Mouse (Mus musculus) CH12.LX (cell line): ENCODE results near the gene Btbd9. TPM values are rescaled to one million over a fixed set of nuclear protein-coding genes. Genes with fewer than 3 reads are reported as not detected.

Source experiments
- DNase-seq: peaks from one replicate; pipeline ENCODE4 v3.0.0-alpha.2; 2013; ENCODE audit errors: extremely low read depth
- H3K27ac ChIP-seq: 2 replicates; pipeline ENCODE4 v1.5.1; 2012; ENCODE audit warnings: low read depth, mild to moderate bottlenecking, control low read depth, moderate library complexity; ENCODE audit not compliant: insufficient read depth
- H3K27me3 ChIP-seq: replicated peaks from 2 replicates; pipeline ENCODE3; 2012; ENCODE audit warnings: inconsistent platforms
- H3K36me3 ChIP-seq, 2 experiments: replicated peaks in 1 of 2; 2 replicates each; pipeline versions ENCODE3 to v1.6.1; 2012; ENCODE audit warnings: inconsistent platforms in 1 of 2, low read length in 1 of 2, mild to moderate bottlenecking in 1 of 2, mixed read lengths in 1 of 2, moderate library complexity in 1 of 2; ENCODE audit not compliant: control insufficient read depth in 1 of 2, insufficient read depth in 1 of 2
- H3K4me1 ChIP-seq, 2 experiments: 2 replicates each; pipeline ENCODE4 v1.6.1; 2012; ENCODE audit warnings: inconsistent platforms in 1 of 2, moderate library complexity in 1 of 2; ENCODE audit not compliant: insufficient read depth in 2 of 2, control insufficient read depth in 1 of 2
- H3K4me2 ChIP-seq: 2 replicates; pipeline ENCODE4 v1.6.1; 2012; ENCODE audit warnings: low read depth, mild to moderate bottlenecking, control low read depth; ENCODE audit not compliant: poor library complexity, insufficient read depth, severe bottlenecking
- H3K4me3 ChIP-seq, 3 experiments: fragments of 150-350 bp in 1 of 3; sonication (generic) in 1 of 3; replicated peaks in 1 of 3; 2 replicates each; pipeline versions ENCODE3 to v1.5.1; 2011 to 2012; ENCODE audit warnings: low read depth in 2 of 3, low read length in 2 of 3, mild to moderate bottlenecking in 2 of 3, moderate library complexity in 2 of 3, control low read depth in 1 of 3, improper control_type of control experiment in 1 of 3, inconsistent platforms in 1 of 3, mixed read lengths in 1 of 3; ENCODE audit not compliant: poor library complexity in 1 of 3
- H3K79me2 ChIP-seq: replicated peaks from 2 replicates; pipeline ENCODE4 v1.6.1; 2012; ENCODE audit warnings: mild to moderate bottlenecking, moderate library complexity; ENCODE audit not compliant: control insufficient read depth, poor library complexity, insufficient read depth, severe bottlenecking; ENCODE audit errors: extremely low read depth
- H3K9ac ChIP-seq: 2 replicates; pipeline ENCODE4 v1.6.1; 2012; ENCODE audit warnings: low read depth, mild to moderate bottlenecking, control low read depth, moderate library complexity; ENCODE audit not compliant: insufficient read depth
- H3K9me3 ChIP-seq: replicated peaks from 2 replicates; pipeline ENCODE3; 2012; ENCODE audit warnings: low read length, inconsistent platforms, mixed read lengths
- BHLHE40 ChIP-seq: IDR thresholded peaks from 2 replicates; pipeline ENCODE4 v1.6.1; 2011; ENCODE audit warnings: mild to moderate bottlenecking, low read depth, low read length, improper control_type of control experiment
- CHD2 ChIP-seq: IDR thresholded peaks from 2 replicates; pipeline ENCODE4 v1.6.1; 2011; ENCODE audit warnings: low read length, improper control_type of control experiment
- ELF1 ChIP-seq: IDR thresholded peaks from 2 replicates; pipeline ENCODE4 v1.6.1; 2014; ENCODE audit warnings: low read depth, mild to moderate bottlenecking, inconsistent platforms, low read length, improper control_type of control experiment
- EP300 ChIP-seq: IDR thresholded peaks from 2 replicates; pipeline ENCODE4 v1.6.1; 2011; ENCODE audit warnings: low read length, improper control_type of control experiment
- ETS1 ChIP-seq: conservative IDR thresholded peaks from 2 replicates; pipeline ENCODE4 v1.6.1; 2012; ENCODE audit warnings: low read depth, mild to moderate bottlenecking, inconsistent platforms, low read length, improper control_type of control experiment, moderate library complexity
- GABPA ChIP-seq: IDR thresholded peaks from 2 replicates; pipeline ENCODE4 v1.6.1; 2012; ENCODE audit warnings: low read depth, low read length, improper control_type of control experiment, inconsistent platforms; ENCODE audit not compliant: insufficient replicate concordance
- HCFC1 ChIP-seq: IDR thresholded peaks from 2 replicates; pipeline ENCODE4 v1.6.1; 2012; ENCODE audit warnings: low read depth, mild to moderate bottlenecking, inconsistent platforms, low read length, improper control_type of control experiment
- KAT2A ChIP-seq: IDR thresholded peaks from 2 replicates; pipeline ENCODE4 v1.6.1; 2012; ENCODE audit warnings: low read length, improper control_type of control experiment, inconsistent platforms; ENCODE audit not compliant: insufficient replicate concordance
- MAX ChIP-seq: IDR thresholded peaks from 2 replicates; pipeline ENCODE4 v1.6.1; 2011; ENCODE audit warnings: low read length, improper control_type of control experiment
- MXI1 ChIP-seq: IDR thresholded peaks from 2 replicates; pipeline ENCODE4 v1.6.1; 2011; ENCODE audit warnings: mild to moderate bottlenecking, low read depth, low read length, improper control_type of control experiment
- MYC ChIP-seq: IDR thresholded peaks from 2 replicates; pipeline ENCODE4 v1.6.1; 2011; ENCODE audit warnings: low read depth, mild to moderate bottlenecking, improper control_type of control experiment, low read length
- PAX5 ChIP-seq: IDR thresholded peaks from 2 replicates; pipeline ENCODE4 v1.6.1; 2012; ENCODE audit warnings: low read length, inconsistent platforms, mixed read lengths
- UBTF ChIP-seq: IDR thresholded peaks from 2 replicates; pipeline ENCODE4 v1.6.1; 2012; ENCODE audit warnings: low read depth, mild to moderate bottlenecking, inconsistent platforms, low read length, improper control_type of control experiment, moderate library complexity
- ZC3H11A ChIP-seq: IDR thresholded peaks from 2 replicates; pipeline ENCODE4 v1.6.1; 2012; ENCODE audit warnings: low read depth, mild to moderate bottlenecking, inconsistent platforms, low read length, improper control_type of control experiment
- ZKSCAN1 ChIP-seq: IDR thresholded peaks from 2 replicates; pipeline ENCODE4 v1.6.1; 2012; ENCODE audit warnings: low read depth, inconsistent platforms, low read length, improper control_type of control experiment, borderline replicate concordance
- ZMIZ1 ChIP-seq: IDR thresholded peaks from 2 replicates; pipeline ENCODE4 v1.6.1; 2012; ENCODE audit warnings: low read depth, mild to moderate bottlenecking, inconsistent platforms, low read length, improper control_type of control experiment
- ZNF384 ChIP-seq: IDR thresholded peaks from 2 replicates; pipeline ENCODE4 v1.6.1; 2012; ENCODE audit warnings: low read depth, low read length, improper control_type of control experiment, inconsistent platforms
- dilution Hi-C: fragments of 300-500 bp; cut with MboI; formaldehyde crosslinking; loops from 2 replicates; pipeline ENCODE4 v1.14.3; 2020; ENCODE audit warnings: low sequenced_read_pairs; ENCODE audit not compliant: extremely low pct_unique_long_range_greater_than_20kb, extremely low pct_ligation_motif_present
- in situ Hi-C: fragments of 300-500 bp; cut with MboI; formaldehyde crosslinking; loops from 3 replicates; pipeline ENCODE4 v1.14.3; 2019; ENCODE audit warnings: low sequenced_read_pairs, low pct_ligation_motif_present, low pct_unique_long_range_greater_than_20kb, mixed read lengths
- polyA plus RNA-seq: library from polyadenylated mRNA; unstranded; fragments of >175 nt; gene quantifications from 2 replicates; pipeline ENCODE4 v1.2.1, GENCODE M21; 2012; ENCODE audit warnings: low read depth; ENCODE audit not compliant: insufficient read length
- total RNA-seq, 2 experiments: library from RNA; depleted of rRNA; stranded (reverse); fragments of 300-350 nt in 1 of 2; fragments of >200 nt in 1 of 2; gene quantifications; 2 replicates each; pipeline ENCODE4 v1.2.3; 2012 to 2014

The Btbd9 gene
- total and polyA plus RNA-seq, 3 experiments, result 19.3 to 25.4 (median 20.0) TPM

- Histone ChIP-seq H3K9ac (no peak overlapping the region), H3K4me1 (no peaks in the 10 kb centered on the region)
- no peak for DNase-seq
- TF ChIP-seq KAT2A, result no peak
- no peak for TF ChIP-seq ZMIZ1
- TF ChIP-seq, all 38 proteins: peak for 0
- no peak overlapping the region for H3K4me3 ChIP-seq
- no peak overlapping the region for H3K4me2 ChIP-seq
- no peaks in the 10 kb centered on the region for H3K27me3 ChIP-seq
- no peaks in the 10 kb centered on the region for H3K9me3 ChIP-seq
- H3K79me2 ChIP-seq, result no peaks in the 10 kb centered on the region
- no peak overlapping the region for H3K27ac ChIP-seq
- H3K36me3 ChIP-seq, result peaks cover 26 to 84% of the 10 kb centered on the region in 2 experiments
- dilution Hi-C loops, result no loop called here
- in situ Hi-C loops, result no loop called here
Measured at GRCm38 (mm10) chr17:30210936-30211335, 365.4 kb downstream of the Btbd9 start.

- Histone ChIP-seq H3K27ac (no peak overlapping the region), H3K27me3 (no peaks in the 10 kb centered on the region), H3K36me3 (peaks cover 26 to 88% of the 10 kb centered on the region in 2 experiments), H3K4me1 (no peaks in the 10 kb centered on the region), H3K4me3 (no peak overlapping the region), H3K9me3 (no peaks in the 10 kb centered on the region), H3K4me2 (no peak overlapping the region), H3K79me2 (no peaks in the 10 kb centered on the region), H3K9ac (no peak overlapping the region)
- in situ Hi-C loops (no loop called here), dilution Hi-C loops (no loop called here)
- TF ChIP-seq ETS1 (no peak), BHLHE40 (no peak), GABPA (no peak), MXI1 (no peak), MAX (no peak), CHD2 (no peak), ELF1 (no peak), EP300 (no peak), ZNF384 (no peak), PAX5 (no peak), ZMIZ1 (no peak), ZKSCAN1 (no peak), MYC (no peak), UBTF (no peak), ZC3H11A (no peak), HCFC1 (no peak), KAT2A (no peak)
- no peak for DNase-seq
Measured at GRCm38 (mm10) chr17:30210262-30210661, 366.0 kb downstream of the Btbd9 start.
